Mouse (Mus musculus) ES-CJ7 (cell line): ENCODE results near the gene Ppm1h.

Experiments used
- DNase-seq: peaks from one replicate; pipeline ENCODE4 v3.0.0; 2011; ENCODE audit warnings: low read depth, low spot score

The Ppm1h gene

DNA sequence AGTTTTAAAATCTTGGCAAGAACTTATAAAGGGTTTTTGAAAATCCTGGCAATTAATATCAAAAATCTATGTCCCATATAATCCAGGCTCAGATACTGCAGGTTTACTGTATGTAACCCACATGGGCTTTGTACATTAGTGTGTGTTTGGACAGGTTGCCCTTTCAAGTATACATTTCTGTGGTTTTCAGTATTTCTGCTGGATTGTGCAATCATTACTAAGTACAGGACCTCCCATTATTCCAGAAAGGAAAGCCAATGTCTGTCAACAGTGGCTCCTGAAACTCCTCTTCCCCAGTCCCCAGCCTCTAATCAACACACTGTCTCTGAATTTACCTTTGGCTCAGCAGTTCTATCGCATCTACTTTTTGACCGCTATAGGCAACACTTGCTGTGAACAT lies 66.4 kb downstream of the Ppm1h start:
- DNase-seq: no peak

DNA sequence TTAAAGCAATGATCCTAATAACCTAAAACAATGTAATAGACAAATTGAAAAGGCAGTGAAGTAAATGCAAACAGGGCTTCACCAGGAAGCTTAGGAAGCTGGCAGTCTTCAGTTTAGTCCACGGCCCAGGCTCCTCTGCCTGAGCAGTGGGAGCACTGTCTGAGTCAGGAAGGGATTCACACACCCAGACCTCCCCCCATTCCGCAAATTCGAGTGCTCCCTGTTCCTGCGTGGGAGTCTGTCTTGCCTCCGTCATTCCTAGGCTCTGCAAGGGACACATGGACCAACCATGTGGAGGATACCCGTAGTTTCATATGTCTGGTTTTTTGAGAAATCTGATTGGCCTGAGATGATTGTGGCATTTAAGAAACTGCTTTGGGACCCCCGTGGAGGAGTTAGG lies 67.6 kb downstream of the Ppm1h start:
- DNase-seq: no peak

DNA sequence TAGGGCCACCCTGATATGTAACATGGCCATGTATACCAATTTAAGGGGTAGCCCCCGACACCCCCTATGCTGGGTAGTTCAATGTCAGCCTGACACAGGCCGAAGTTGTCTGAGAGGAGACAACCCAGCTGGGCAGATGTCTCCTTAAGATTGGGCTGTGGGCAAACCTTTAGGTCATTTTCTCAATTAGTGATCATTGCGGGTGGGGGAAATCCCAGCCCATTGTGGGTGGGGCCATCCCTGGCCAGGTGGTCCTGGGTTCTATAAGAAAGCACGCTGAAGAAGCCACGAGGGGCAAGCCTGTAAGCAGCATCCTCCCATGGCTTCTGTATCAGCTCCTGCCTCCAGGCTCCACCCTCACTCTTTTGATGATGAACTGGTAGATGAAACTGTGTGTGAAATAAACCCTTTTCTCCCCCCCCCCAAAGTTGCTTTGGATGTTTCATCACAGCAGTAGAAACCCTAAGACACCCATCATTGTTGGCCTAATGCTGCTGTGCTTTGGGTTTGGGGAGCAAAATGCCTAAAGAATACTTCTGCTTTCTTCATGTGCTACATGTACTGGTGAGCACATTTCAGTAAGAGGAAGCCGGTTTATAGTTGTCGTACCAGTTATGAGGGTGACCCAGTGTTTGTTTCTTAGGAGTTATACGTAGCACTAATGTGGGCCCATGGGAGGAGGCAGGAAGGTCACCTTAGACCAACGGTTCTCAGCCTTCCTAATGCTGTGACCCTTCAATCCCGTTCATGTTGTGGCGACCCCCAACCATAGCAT lies 68.8 kb downstream of the Ppm1h start:
- no peak for DNase-seq

DNA sequence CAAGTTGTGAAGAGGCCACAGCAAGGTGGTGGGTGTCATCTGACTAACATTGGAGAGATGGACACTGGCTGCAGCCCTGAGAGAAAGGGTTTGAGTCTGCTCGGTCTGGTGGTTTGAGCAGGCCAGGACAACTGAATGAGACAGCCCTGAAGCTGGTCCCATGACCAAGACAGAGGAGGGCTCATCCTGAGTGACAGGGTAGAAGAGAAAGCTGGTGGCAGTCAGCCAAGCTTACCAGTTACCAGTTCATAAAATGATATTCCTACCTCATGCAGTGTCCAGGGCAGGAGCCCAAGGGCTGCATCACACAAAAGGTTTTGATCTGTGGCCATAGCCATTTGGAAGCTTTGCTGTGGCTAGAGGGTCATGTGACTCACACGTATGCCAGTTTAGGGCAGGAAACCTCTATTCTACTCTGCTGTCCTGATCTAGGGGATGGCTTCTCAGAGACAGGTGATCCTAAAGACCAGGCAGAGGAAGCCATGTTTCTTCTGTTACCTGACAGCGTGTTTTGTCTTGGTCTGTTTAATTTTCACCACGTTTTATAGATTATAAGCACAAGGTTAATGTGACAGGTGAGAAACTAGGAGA lies 69.9 kb downstream of the Ppm1h start:
- no peak for DNase-seq

DNA sequence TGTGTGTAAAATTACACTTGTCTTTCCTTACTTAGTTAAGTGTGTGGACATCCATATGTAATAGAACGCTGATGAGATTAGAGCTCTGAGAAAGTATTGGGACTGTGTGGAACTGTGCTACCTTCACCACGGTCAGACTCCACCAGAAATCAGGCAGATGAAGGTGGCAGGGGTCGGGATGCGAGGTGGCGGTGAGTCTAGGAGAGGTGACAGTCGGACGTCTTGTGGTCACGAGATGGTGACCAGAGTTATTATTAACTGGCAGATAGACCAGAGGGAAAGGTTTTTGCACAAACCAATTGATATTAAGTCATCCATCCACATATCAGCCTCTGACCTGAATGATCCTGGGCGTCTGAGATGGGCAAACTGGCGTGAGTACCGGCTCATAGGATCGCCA lies 70.5 kb downstream of the Ppm1h start:
- DNase-seq: no peak

DNA sequence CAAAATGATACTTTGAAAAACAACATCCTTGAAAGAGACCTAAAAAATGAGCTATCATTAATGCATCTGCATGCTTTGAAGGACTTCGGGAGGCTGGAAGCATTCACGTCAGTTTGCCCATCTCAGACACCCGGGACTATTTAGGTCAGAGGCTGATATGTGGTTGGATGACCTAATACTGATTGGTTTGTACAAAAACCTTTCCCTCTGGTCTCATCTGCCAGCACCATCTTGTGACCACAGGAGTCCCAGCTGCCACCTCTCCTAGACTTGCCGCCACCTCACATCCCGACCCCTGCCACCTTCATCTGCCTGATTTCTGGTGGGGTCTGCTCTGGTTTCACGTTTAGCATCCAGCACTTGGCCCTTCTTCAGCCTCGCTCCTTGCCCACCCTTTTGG lies 71.3 kb downstream of the Ppm1h start:
- DNase-seq: no peak

DNA sequence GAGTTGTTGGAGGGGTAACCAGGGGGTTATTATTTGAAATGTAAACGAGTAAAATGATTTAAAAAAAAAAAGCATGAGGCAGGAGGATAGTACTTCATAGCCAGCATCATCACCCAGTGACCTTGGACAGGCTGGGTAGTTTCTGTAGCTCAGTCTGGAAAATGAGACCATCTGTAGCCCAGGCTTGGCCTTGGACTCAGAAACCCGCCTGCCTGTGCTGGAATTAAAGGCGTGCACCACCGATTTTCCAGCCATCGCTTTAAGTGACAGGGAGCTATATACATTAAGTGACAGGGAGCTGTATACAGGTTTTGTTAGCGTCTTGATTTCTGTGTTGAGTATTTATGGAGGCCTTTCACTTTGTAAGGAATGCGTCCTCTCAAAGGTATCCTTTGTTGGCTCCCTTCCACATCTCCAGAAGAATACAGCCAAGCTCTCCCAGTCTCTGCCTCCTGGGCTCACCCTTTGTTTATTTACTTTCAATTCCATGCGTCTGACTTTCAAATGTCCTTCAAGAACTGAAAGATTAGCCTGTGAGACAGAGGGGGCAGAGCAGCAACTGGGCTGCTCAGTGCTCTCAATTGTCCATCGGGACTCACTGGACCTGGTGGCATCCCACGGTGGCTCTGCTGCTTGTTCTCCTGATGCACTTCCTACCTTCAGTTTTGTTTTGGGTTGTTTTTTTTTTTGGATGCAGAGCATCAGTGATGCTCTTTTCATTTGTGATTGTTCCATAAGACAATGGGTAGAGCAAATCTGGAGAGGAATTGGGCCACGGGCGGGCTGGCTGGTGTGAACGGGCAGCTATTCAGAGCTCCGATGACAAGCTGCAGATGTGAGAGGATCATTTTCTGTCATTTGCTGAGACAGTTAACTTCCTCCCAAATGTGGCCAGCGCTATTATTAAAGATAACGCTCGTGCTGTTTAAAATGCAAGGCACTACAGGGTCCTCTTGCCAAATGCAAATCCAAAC lies 74.7 kb downstream of the Ppm1h start:
- DNase-seq: peak; percentile 41

DNA sequence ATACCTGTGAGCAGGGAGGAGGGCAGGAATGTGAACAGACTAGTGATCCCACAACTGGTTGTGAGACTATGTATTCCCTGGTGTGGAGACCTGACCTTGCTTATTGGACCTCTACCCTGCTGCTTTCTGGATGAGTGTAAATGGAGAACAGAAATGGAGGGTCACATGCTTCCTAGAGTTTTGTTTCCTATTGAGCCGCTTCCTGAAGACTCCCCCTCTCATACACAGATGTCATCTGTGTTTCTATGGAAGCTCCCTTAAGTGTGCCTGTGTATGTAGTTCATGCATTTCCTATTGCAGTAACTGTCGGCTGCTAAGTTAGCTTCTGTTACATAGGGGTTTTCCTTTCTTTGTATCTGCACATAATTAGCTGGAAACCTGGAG lies 75.4 kb downstream of the Ppm1h start:
- DNase-seq: no peak

DNA sequence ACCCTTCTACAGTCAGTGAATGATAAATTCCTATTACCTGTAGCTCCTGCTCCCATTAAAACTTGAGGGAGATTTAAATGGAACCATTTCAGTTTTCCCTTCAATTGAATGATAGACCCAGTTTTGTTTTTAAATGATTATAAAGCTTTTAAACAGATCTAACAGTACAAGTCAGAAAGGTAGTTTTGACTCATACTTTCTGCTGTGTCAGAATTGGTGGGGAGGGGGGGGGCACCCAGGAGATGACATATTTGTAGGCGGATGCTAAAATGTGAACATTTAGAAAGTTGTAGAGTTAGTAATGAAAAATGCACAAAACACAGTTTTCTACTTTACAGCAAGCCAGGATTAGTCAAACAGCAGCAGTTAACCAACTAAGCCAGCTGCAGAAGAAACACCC lies 76.4 kb downstream of the Ppm1h start:
- no peak for DNase-seq

DNA sequence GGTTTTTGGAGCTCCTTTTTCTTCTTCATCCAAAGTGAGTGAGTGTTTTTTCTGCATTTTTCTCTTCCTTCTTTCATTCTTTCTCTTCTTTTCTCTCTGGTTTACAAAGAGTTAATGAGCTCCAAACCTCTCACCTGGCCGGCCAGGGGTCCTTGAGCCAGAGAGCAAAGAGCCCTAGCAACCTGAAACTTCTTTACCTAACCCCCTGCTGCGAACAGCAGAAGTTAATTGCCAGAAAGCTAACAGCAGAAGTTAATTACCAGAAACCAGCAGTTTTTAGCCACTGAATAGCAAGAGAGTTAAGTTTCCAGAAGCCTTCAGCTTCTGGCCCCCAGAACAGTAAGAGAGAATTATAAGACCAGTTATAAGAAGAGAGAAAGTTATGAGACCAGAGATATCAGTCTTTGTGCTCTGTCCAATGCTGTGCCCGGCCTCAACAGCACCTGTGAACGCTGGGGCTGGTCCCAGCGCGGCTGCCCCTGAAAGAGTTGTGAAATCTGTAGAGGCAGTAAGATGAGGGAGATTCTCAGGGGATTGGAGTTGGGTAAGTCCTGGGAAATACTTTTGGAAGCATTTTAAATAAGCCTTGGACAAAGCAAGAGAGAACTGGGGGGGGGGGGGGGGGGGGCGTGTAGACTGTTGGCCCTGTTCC lies 78.4 kb downstream of the Ppm1h start:
- DNase-seq: no peak

DNA sequence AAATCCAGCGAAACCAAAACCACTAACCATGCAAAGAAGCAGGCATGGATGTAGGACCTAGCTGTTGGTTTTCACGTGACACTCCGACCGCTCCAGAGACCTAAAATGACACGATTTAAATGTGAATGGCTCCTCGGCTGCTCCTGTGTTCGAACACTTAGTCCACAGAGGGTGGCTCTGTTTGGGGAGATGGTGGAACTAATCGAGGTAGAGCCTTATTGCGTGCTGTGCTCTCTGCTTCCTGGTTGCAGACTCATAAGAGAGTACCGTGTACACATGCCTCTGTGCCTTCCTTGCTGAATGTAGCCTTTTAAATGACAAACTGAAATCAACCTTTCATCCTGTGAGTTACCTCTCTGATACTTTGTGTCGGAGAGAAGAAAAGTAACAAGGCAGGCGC lies 79.2 kb downstream of the Ppm1h start:
- DNase-seq: peak; percentile 23

DNA sequence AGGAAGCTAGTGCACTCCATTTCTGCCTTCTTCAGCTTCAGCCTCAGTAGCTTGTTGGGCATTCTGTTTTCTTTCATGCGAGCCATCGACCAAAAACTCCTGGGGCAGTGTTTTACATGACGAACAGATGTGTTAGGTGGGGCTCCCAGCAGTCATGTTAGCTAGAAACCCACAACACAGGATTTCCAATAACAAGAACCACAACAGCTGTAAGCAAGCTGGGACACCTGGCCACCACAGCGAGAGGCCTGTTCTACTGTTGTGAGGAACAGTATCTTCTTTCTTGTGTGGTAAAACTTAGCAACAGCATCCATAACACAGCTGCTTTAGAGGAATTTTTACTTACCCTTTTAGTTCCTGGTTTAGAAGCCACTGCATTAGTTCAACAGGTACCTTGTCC lies 79.8 kb downstream of the Ppm1h start:
- DNase-seq: no peak

DNA sequence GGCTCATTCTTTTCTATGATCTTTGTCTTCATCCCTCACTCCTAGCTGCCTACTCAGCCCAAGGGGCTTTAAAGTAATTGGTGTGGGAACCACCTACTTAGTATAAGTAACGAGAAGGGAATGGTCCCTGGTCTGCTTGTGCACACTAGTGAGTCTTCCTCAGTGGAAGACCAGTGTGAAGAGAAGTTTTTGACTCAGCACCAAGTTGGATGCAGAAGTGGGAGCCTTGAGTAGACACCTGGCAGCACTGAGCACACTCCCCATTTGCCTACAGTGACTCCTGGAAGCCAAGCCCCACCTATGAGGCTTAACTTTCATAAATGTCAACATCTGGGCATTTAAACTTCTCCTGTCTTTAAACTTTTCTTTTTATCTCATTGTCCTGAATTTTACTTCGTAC lies 81.2 kb downstream of the Ppm1h start:
- DNase-seq: no peak

DNA sequence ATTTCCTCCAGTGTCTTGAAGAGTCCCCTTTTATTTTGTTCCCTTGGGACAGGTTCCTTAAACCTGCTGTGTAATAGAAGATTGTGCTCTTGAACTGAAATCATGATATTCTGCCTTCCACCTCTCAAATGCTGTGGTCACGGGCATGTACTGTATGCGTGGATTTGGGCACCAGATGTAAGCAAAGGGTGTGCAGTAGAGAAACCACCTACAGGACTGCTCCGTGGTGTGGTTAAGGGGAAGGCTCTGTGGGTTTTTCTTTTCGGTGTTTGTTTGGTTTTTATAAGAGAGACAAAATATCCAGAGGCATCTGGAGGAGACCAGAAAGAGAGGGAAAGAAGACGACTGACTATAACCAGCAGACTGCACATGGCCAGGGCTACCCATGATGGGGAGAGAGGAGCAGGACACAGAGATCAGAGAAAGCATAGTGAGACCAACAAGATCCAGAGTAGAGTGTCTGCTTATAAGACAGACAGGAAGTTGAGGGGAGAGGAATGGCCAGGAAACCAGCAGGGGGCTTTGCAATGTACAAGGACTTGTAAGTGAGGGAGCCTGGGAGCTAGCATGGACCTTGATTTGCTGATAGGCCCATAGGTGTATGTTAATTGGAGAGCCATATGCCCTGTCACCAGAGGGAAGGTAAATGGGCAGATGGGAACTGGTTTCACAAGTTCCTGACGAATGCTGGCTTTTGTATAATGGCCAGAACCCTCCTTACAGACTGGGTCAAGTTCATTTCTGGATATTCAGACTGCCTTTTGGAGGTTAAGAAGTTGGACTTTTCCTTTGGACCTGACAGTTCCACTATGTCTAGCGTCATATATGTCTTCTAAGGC lies 82.1 kb downstream of the Ppm1h start:
- no peak for DNase-seq

DNA sequence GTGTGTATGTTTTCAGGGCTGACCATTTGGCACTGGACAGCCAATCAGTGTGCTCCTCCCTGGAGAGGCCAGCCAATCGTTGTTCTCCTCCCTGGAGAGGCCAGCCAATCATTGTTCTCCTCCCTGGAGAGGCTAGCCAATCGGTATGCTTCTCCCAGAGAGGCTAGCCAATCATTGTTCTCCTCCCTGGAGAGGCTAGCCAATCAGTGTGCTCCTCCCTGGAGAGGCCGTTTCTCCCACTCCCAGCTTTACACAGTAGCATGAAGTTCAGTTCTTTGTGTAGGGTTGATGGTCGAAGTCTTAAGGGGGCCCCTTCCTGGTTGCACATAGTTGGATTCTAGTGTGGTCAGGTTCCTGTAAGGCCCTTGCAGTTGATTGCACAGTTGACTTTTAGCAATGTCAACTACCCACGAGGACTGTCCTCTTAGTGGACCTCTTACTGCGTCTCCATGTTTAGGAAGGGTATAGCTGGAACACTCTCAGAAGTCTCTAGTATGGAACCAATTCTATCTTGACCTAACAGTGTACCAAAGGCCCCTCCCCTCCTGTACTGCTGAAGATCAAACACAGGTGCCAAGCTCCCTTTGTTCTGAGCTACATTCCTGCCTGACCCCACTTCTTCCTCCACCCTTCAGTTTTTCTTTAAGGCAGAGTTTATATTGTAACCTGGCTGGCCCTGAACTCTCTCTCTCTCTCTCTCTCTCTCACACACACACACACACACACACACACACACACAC lies 84.4 kb downstream of the Ppm1h start:
- no peak for DNase-seq

DNA sequence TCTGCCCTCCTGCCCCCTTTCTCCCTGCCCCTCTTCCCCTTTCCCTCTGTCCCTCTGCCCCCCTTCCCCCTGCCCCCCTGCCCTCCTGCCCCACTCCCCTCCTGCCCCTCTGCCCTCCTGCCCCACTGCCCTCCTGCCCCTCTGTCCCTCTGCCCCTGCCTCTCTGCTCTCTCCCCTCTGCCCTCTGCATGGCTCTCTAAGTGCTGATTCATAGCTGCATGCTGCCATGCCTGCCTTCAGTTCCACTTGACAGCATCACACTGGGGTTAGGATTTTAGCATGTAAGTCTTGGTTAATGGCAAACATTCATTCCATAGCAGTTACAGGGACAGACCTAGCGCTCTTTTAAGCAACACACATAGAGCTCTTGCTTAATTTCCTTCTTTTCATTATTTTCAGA lies 85.0 kb downstream of the Ppm1h start:
- DNase-seq: no peak

DNA sequence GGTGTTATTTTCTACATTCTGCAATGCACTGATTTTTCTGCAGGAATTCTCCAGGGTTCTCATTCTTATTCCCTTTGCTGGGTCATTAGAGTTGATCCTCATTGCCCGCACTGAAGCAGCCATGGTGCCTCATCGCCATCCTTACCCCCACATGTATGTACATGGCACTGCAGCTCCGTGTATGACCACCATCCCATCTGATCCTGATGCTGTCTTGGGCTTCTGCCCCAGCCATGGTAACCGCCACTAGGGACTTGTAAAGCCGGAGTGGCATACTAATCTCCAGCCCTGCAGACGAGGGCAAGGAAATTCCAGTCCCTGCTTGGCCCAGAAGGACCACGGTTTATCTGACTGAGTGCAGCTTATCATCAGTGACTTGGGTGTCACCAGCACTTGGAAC lies 86.1 kb downstream of the Ppm1h start:
- no peak for DNase-seq

DNA sequence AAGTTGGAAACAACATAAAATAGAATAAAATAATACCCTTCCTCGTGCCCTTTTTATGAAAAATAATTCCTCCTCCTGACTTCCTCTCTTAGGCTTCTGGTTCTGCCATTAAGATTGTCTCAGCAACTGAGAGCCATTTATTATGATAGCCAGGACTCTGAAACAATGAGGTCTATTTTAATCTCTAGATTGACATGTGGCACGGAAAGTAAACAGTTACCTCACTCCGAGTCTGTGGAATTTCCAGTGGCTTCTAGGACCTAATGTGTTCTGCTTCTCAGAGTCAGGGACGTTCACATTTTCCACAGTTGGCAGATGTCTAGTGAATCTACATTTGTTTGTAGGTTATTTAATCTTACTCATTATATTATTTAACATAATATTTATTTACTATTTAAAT lies 87.0 kb downstream of the Ppm1h start:
- no peak for DNase-seq

DNA sequence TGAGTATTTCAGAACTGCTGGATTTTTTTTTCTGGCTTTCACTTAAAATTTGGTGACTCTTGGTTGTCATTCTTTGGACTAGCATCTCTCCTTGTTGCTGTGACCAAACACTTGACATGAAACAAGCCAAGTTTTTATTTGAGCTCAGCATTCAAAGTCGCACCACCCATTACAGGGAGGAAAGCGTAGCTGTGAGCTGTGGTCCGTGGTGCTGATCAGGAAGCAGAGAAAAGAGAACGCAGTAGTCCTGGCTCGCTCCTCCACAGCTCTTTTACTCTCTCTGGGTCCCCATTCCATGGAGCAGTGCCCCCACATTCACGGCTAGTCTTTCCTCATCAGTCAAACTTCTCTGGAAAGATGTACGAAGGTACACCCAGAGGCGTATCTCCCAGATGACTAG lies 87.4 kb downstream of the Ppm1h start:
- no peak for DNase-seq

DNA sequence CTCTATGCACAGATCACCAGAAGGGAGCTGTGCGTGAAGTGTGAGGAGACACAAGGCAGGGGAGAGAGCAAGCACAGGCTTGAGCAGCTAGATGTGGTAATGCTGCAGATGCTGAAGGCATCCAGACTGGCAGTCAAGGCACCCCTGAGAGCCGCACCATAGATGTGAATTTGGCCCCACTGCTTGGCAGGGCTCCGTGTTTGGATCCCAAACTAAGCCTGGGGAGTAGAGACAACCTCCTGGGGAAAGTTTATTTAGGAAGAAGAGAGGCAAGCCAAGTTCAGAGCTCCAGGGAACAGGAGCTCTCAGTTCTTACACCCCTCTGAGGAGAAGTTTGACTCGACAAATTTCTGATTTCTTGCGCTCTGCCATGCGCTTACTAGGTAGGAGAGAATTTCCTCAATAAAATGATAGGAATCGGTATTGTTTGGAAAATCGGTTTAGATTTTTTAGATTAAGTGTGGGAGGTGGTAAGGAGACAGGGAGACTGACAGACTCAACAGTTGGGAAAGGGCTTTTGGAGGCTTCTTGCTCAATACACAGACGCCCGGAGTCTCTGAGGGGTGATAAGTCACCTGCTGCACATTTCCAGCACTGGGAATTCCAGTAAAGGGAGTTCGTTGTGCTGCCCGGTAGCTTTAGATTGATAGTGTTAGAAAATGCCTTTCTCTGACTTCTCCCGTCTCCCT lies 89.8 kb downstream of the Ppm1h start:
- DNase-seq: no peak
